Mouse (Mus musculus) kidney, postnatal 25 days (tissue): ENCODE data around the gene Cryzl1.

ENCODE experiments used
- DNase-seq, 2 experiments: peaks; one replicate each; pipeline ENCODE4 v3.0.0; 2021; ENCODE audit warnings: mixed read lengths in 2 of 2

Gene Cryzl1

GRCm38 (mm10) chr16:91639636-91640035 is 89.1 kb downstream of the Cryzl1 start:
- DNase-seq: no peak
